Mouse (Mus musculus) neutrophil, adult 5-6 weeks (primary cell): ENCODE data around the gene Klk1. TPM values are rescaled to one million over a fixed set of nuclear protein-coding genes. Genes with fewer than 3 reads are reported as not detected.

ENCODE experiments used
- total RNA-seq: library from RNA; stranded (forward); fragments of 200-1000 nt; gene quantifications from 2 replicates; pipeline ENCODE4 v1.2.3, GENCODE M21; 2017

Gene Klk1
- total RNA-seq, 1 experiment from 2014 or later, result not detected

Other genes with a start within 250 kb of the Klk1 start
- gene Klk1b9, start 249.3 kb upstream of the Klk1 start, total RNA-seq, result not detected in 2 replicates
- gene Klk1b11, start 229.5 kb upstream of the Klk1 start, total RNA-seq, result not detected in 2 replicates
- not detected in 2 replicates for gene Klk1b26, start 213.2 kb upstream of the Klk1 start, total RNA-seq
- gene Klk1b27, start 173.1 kb upstream of the Klk1 start, total RNA-seq, result not detected in 2 replicates
- not detected in 2 replicates for gene Klk1b21, start 123.0 kb upstream of the Klk1 start, total RNA-seq
- not detected in 2 replicates for gene Klk1b22, start 112.7 kb upstream of the Klk1 start, total RNA-seq
- gene Klk1b16, start 88.6 kb upstream of the Klk1 start, total RNA-seq, result not detected in 2 replicates
- gene Klk1b24, start 37.1 kb upstream of the Klk1 start, total RNA-seq, result not detected in 2 replicates
- not detected in 2 replicates for gene Klk1b3, start 27.2 kb upstream of the Klk1 start, total RNA-seq
- gene Klk1b4, start 17.9 kb upstream of the Klk1 start, total RNA-seq, result not detected in 2 replicates
- not detected in 2 replicates for gene Klk1b5, start 9.4 kb upstream of the Klk1 start, total RNA-seq
- not detected in 2 replicates for gene Gm36864, start 10.8 kb downstream of the Klk1 start, total RNA-seq
- 1.4 TPM in 1 of 2 replicates, not detected in the other for gene 1700028J19Rik, start 21.3 kb downstream of the Klk1 start, total RNA-seq
- gene 2410002F23Rik, start 21.4 kb downstream of the Klk1 start, total RNA-seq, result 55.9 and 59.7 TPM in 2 replicates
- not detected in 2 replicates for gene Acp4, start 32.0 kb downstream of the Klk1 start, total RNA-seq
- not detected in 2 replicates for gene Gm15517, start 36.1 kb downstream of the Klk1 start, total RNA-seq
- 3.3 and 4.3 TPM in 2 replicates for gene Clec11a, start 81.5 kb downstream of the Klk1 start, total RNA-seq
- gene Shank1, start 84.9 kb downstream of the Klk1 start, total RNA-seq, result 2.1 and 5.9 TPM in 2 replicates
- gene Syt3, start 158.7 kb downstream of the Klk1 start, total RNA-seq, result not detected in 2 replicates
- not detected in 2 replicates for gene 1700008O03Rik, start 160.5 kb downstream of the Klk1 start, total RNA-seq
- not detected in 2 replicates for gene Lrrc4b, start 203.7 kb downstream of the Klk1 start, total RNA-seq
- gene Aspdh, start 240.0 kb downstream of the Klk1 start, total RNA-seq, result not detected in 2 replicates
- 19.9 and 24.7 TPM in 2 replicates for gene Josd2, start 242.6 kb downstream of the Klk1 start, total RNA-seq